Comparison of ENCODE assay signal across 8 mouse cellular contexts in the genomic region with DNA sequence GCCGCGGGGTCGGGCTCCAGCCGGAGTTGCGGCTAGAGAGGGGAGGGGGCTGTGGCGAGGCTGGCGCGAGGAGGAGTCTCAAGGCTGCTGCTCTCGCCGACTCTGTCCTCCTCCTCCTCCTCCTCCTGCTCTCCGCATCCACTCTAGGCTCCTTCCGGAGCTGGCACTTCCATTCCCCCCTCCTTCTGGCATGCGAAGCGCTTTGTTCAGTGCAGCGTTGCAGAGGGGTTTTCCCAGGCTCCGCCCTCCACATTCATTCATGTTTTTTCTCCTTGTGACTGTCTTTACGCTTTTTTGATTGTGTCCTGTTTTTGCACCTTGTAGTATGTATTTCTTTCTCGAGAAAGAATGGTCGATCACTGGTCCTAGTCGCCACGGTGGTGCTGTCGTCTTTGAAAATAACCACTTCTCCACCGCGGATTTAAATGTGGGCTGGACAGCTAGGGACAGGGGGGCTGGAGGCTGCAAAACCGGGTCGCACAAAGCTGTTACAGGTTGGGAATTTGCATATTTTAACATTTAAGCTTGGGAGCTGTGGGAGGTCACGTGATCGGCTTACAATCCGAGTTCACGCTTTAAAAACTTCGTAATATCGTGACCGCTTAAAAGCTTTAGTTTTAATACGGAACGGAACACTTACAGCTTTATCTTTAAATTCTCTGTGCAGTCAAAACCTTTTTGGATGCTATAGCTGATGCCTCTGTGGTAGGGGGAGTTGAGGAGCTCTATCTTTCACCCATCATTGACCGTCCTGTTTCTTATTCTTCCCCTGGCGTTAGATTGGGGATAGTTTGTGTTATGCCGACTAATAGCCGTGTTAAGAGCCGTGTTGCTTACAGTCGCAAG. TPM values are rescaled to one million over a fixed set of nuclear protein-coding genes. Genes with fewer than 3 reads are reported as not detected.
A peak's percentile ranks its signal among the peaks of the same experiment; 100 is the strongest.
DNase-seq lines count a peak whose midpoint lies in the region; ATAC-seq and TF ChIP-seq lines count a peak whose summit lies in the region.

No protein-coding gene starts in this region.

- peak; percentile 71 for ATAC-seq in inflammation-experienced regulatory T-cells, adult 6 months
- peak; percentile 32 for ATAC-seq in megakaryocyte progenitor cell, adult 5-6 weeks (replicated peaks; ENCODE audit: poor library complexity)

- peaks cover 1% of the 10 kb centered on the region; the same call in 1 of the 2 replicates for H3K4me1 ChIP-seq in cortical plate, adult 2 months (ENCODE audit: control insufficient read depth, insufficient read depth, low read length)

- DNase-seq in adrenal gland, adult (ENCODE audit: inconsistent age in 2 of 2, low spot score in 1 of 2), result peak; percentile 79 to 92
- peak; percentile 8 for DNase-seq in gastrocnemius, postnatal 10 days
- DNase-seq in left cerebral cortex, postnatal 14 days (ENCODE audit: low spot score in 2 of 2), result peak; percentile 71 to 81
- peak; percentile 84 to 87 for DNase-seq in right cerebral cortex, postnatal 10 days (ENCODE audit: low spot score in 2 of 2)
- DNase-seq in urinary bladder, postnatal 4 days (ENCODE audit: low spot score in 2 of 2), result peak; percentile 8 to 48

- TF ChIP-seq CTCF in cortical plate, adult 2 months (IDR thresholded peaks at IDR 0.05; ENCODE audit: extremely low read depth, insufficient read depth, low read length), result no peak

- peak overlapping the region; percentile 51 for H3K4me3 ChIP-seq in cortical plate, adult 2 months (ENCODE audit: insufficient read depth, low read length)

- 0 out of 2 replicates have a peak overlapping the region, but pooled peaks have one; percentile 32 for H3K27ac ChIP-seq in cortical plate, adult 2 months (ENCODE audit: insufficient read depth, low read length)

- TF ChIP-seq POLR2A in cortical plate, adult 2 months (IDR thresholded peaks at IDR 0.05; ENCODE audit: extremely low read depth, insufficient read depth, low read length), result no peak

- intact Hi-C loops in left cerebral cortex, postnatal 14 days (cut with DNase I), result loop anchor here (2.0 to 10.0 kb wide), 6 partner anchors 49 to 408 kb away; no protein-coding TSS in a partner anchor

RNA-seq across cellular contexts. Expression of gene Hivep1, which starts 1.1 kb away (rescaled TPM):
- 33.2 and 35.7 TPM in 2 replicates for polyA plus RNA-seq in cortical plate, adult 2 months (2012; rRNA removed)
- 10 to 100 TPM; 13.7 to 22.9 TPM for total RNA-seq in gastrocnemius, postnatal 10 days (2021)
- 10 to 100 TPM; 10.7 to 17.4 (median 10.7) TPM for polyA plus RNA-seq in inflammation-experienced regulatory T-cells, adult 6 months (2017; shearing (Covaris generic))
- total RNA-seq in left cerebral cortex, postnatal 14 days (2021), result 10 to 100 TPM; 53.9 TPM
- 36.8 and 40.9 TPM in 2 replicates for total RNA-seq in megakaryocyte progenitor cell, adult 5-6 weeks (2015)
- 10.8 and 13.8 TPM in 2 replicates for total RNA-seq in megakaryocyte progenitor cell, adult 5-6 weeks (2017)

Comparison
In these comparisons a context has a peak if more than half of its experiments do, and no peak if none do; other contexts are left out.
1. Peak in every context shown above with its lines: DNase-seq, ATAC-seq, H3K4me3 ChIP-seq and H3K27ac ChIP-seq.
2. DNase-seq: peak in every context shown above with its lines; median percentile 86 in adrenal gland, adult; 86 in right cerebral cortex, postnatal 10 days; 76 in left cerebral cortex, postnatal 14 days; 28 in urinary bladder, postnatal 4 days; 8 in gastrocnemius, postnatal 10 days.